Mouse (Mus musculus): ENCODE results near the gene Rwdd1. TPM values are rescaled to one million over a fixed set of nuclear protein-coding genes. Genes with fewer than 3 reads are reported as not detected.

Gene Rwdd1
- 72.0 and 74.1 TPM in 2 replicates for polyA plus RNA-seq (2015; fragmentation: Nextera tagmentation; extraction: Ambion mirVana)

GRCm38 (mm10) chr10:34019302-34020075, at the start of gene Rwdd1:
TSS of gene Rwdd1 (minus strand) at chr10:34019624.

GRCm38 (mm10) chr10:34044210-34044609, 24.8 kb upstream of the Rwdd1 start, which contains the start of gene Calhm4:
TSS of gene Calhm4 (minus strand) at chr10:34044310.

GRCm38 (mm10) chr10:34037401-34037800, 18.0 kb upstream of the Rwdd1 start, which contains the start of gene Trappc3l:
TSS of gene Trappc3l (plus strand) at chr10:34037597.

GRCm38 (mm10) chr10:33950803-33951583, 68.4 kb downstream of the Rwdd1 start, which contains the start of gene Zup1:
TSS of gene Zup1 (minus strand) at chr10:33951269.

Other genes with a start within 250 kb of the Rwdd1 start
- not detected in 2 replicates for gene Sult3a2, start 232.9 kb downstream of the Rwdd1 start, polyA plus RNA-seq (2015; fragmentation: Nextera tagmentation; extraction: Ambion mirVana)
- not detected in 2 replicates for gene Sult3a1, start 161.9 kb downstream of the Rwdd1 start, polyA plus RNA-seq (2015; fragmentation: Nextera tagmentation; extraction: Ambion mirVana)
- not detected in 2 replicates for gene Rsph4a, start 114.5 kb downstream of the Rwdd1 start, polyA plus RNA-seq (2015; fragmentation: Nextera tagmentation; extraction: Ambion mirVana)
- 13.2 and 15.3 TPM in 2 replicates for gene Zup1, start 68.4 kb downstream of the Rwdd1 start, polyA plus RNA-seq (2015; fragmentation: Nextera tagmentation; extraction: Ambion mirVana)
- gene Trappc3l, start 18.0 kb upstream of the Rwdd1 start, polyA plus RNA-seq (2015; fragmentation: Nextera tagmentation; extraction: Ambion mirVana) = not detected in 2 replicates
- not detected in 2 replicates for gene Calhm4, start 24.7 kb upstream of the Rwdd1 start, polyA plus RNA-seq (2015; fragmentation: Nextera tagmentation; extraction: Ambion mirVana)
- 0.16 and 0.17 TPM in 2 replicates for gene Calhm5, start 76.9 kb upstream of the Rwdd1 start, polyA plus RNA-seq (2015; fragmentation: Nextera tagmentation; extraction: Ambion mirVana)
- 2.8 and 4.7 TPM in 2 replicates for gene Calhm6, start 108.4 kb upstream of the Rwdd1 start, polyA plus RNA-seq (2015; fragmentation: Nextera tagmentation; extraction: Ambion mirVana)
- gene Dse, start 188.1 kb upstream of the Rwdd1 start, polyA plus RNA-seq (2015; fragmentation: Nextera tagmentation; extraction: Ambion mirVana) = 6.7 and 9.8 TPM in 2 replicates

Measured in spleen, postnatal 0 days (tissue).